Mouse (Mus musculus): Measurements from ENCODE around the gene Ceacam20. TPM values are rescaled to one million over a fixed set of nuclear protein-coding genes. Genes with fewer than 3 reads are reported as not detected.

Ceacam20 gene
- polyA plus RNA-seq, 2 experiments, result not detected

- no peaks in the 10 kb centered on the region for H3K4me1 ChIP-seq (ENCODE audit: control insufficient read depth, insufficient read depth, low read length)
- ATAC-seq (ENCODE audit: low FRiP score, low read depth) (peak; percentile 68), DNase-seq (ENCODE audit: low spot score) (peak; percentile 80)
- 0 out of 2 replicates have a peak, but pooled peaks cover 4% of the 10 kb centered on the region for H3K27me3 ChIP-seq (ENCODE audit: control insufficient read depth, insufficient read depth, low read length)
- H3K4me3 ChIP-seq (replicated peaks; ENCODE audit: low read length), result no peak overlapping the region
- H3K4me2 ChIP-seq (replicated peaks; ENCODE audit: low read depth, low read length, severe bottlenecking), result peak overlapping the region; percentile 29
- TF ChIP-seq POLR2A (IDR thresholded peaks at IDR 0.05; ENCODE audit: borderline replicate concordance, extremely low read depth, insufficient read depth, insufficient read length), result no peak
- 0 out of 2 replicates have a peak overlapping the region, but pooled peaks have one; percentile 46 for H3K27ac ChIP-seq (replicated peaks; ENCODE audit: low read depth, low read length)
- H3K9me3 ChIP-seq (ENCODE audit: control insufficient read depth, low read length), result no peaks in the 10 kb centered on the region
- 19% methylated on average over 21 of the region's 21 CpGs for WGBS
- H3K36me3 ChIP-seq (ENCODE audit: control insufficient read depth, insufficient read depth, low read length), result no peaks in the 10 kb centered on the region
- no peak overlapping the region for H3K9ac ChIP-seq (ENCODE audit: low read depth, low read length, severe bottlenecking)
Observed at GRCm38 (mm10) chr7:19932877-19933809, 32.1 kb upstream of the Ceacam20 start.

- Histone ChIP-seq H3K4me1 (ENCODE audit: control insufficient read depth, insufficient read depth, low read length) (0 out of 2 replicates have a peak, but pooled peaks cover 2% of the 10 kb centered on the region), H3K36me3 (ENCODE audit: control insufficient read depth, insufficient read depth, low read length) (no peaks in the 10 kb centered on the region), H3K27me3 (ENCODE audit: control insufficient read depth, insufficient read depth, low read length) (0 out of 2 replicates have a peak, but pooled peaks cover 4% of the 10 kb centered on the region), H3K4me3 (replicated peaks; ENCODE audit: low read length) (no peak overlapping the region), H3K4me2 (replicated peaks; ENCODE audit: low read depth, low read length, severe bottlenecking) (no peak overlapping the region), H3K9ac (ENCODE audit: low read depth, low read length, severe bottlenecking) (no peak overlapping the region), H3K9me3 (ENCODE audit: control insufficient read depth, low read length) (no peaks in the 10 kb centered on the region), H3K27ac (replicated peaks; ENCODE audit: low read depth, low read length) (no peak overlapping the region)
- no peak for TF ChIP-seq POLR2A (IDR thresholded peaks at IDR 0.05; ENCODE audit: borderline replicate concordance, extremely low read depth, insufficient read depth, insufficient read length)
- no peak for ATAC-seq (ENCODE audit: low FRiP score, low read depth)
- DNase-seq (ENCODE audit: low spot score), result no peak
- WGBS, result 70% methylated on average over 20 of the region's 20 CpGs
Observed at GRCm38 (mm10) chr7:19935171-19935751, 30.0 kb upstream of the Ceacam20 start.

- DNase-seq (ENCODE audit: low spot score), result no peak
- Histone ChIP-seq H3K36me3 (ENCODE audit: control insufficient read depth, insufficient read depth, low read length) (no peaks in the 10 kb centered on the region), H3K27me3 (ENCODE audit: control insufficient read depth, insufficient read depth, low read length) (0 out of 2 replicates have a peak, but pooled peaks cover 4% of the 10 kb centered on the region), H3K27ac (replicated peaks; ENCODE audit: low read depth, low read length) (no peak overlapping the region), H3K9ac (ENCODE audit: low read depth, low read length, severe bottlenecking) (no peak overlapping the region), H3K4me1 (ENCODE audit: control insufficient read depth, insufficient read depth, low read length) (0 out of 2 replicates have a peak, but pooled peaks cover 2% of the 10 kb centered on the region), H3K9me3 (ENCODE audit: control insufficient read depth, low read length) (no peaks in the 10 kb centered on the region), H3K4me3 (replicated peaks; ENCODE audit: low read length) (no peak overlapping the region), H3K4me2 (replicated peaks; ENCODE audit: low read depth, low read length, severe bottlenecking) (no peak overlapping the region)
- WGBS, result 62% methylated on average over 6 of the region's 6 CpGs
- ATAC-seq (ENCODE audit: low FRiP score, low read depth), result no peak
- TF ChIP-seq POLR2A (IDR thresholded peaks at IDR 0.05; ENCODE audit: borderline replicate concordance, extremely low read depth, insufficient read depth, insufficient read length), result no peak
Observed at GRCm38 (mm10) chr7:19935961-19936360, 29.3 kb upstream of the Ceacam20 start.

GRCm38 (mm10) chr7:19937229-19937821 lies 27.9 kb upstream of the Ceacam20 start:
- no peaks in the 10 kb centered on the region for H3K9me3 ChIP-seq (ENCODE audit: control insufficient read depth, low read length)
- ATAC-seq (ENCODE audit: low FRiP score, low read depth) (no peak), DNase-seq (ENCODE audit: low spot score) (no peak)
- no peak overlapping the region for H3K27ac ChIP-seq (replicated peaks; ENCODE audit: low read depth, low read length)
- no peaks in the 10 kb centered on the region for H3K36me3 ChIP-seq (ENCODE audit: control insufficient read depth, insufficient read depth, low read length)
- H3K9ac ChIP-seq (ENCODE audit: low read depth, low read length, severe bottlenecking), result no peak overlapping the region
- H3K27me3 ChIP-seq (ENCODE audit: control insufficient read depth, insufficient read depth, low read length), result 0 out of 2 replicates have a peak, but pooled peaks cover 3% of the 10 kb centered on the region
- H3K4me3 ChIP-seq (replicated peaks; ENCODE audit: low read length), result no peak overlapping the region
- no peak overlapping the region for H3K4me2 ChIP-seq (replicated peaks; ENCODE audit: low read depth, low read length, severe bottlenecking)
- WGBS, result 78% methylated on average over 11 of the region's 11 CpGs
- no peak for TF ChIP-seq POLR2A (IDR thresholded peaks at IDR 0.05; ENCODE audit: borderline replicate concordance, extremely low read depth, insufficient read depth, insufficient read length)
- 0 out of 2 replicates have a peak, but pooled peaks cover 2% of the 10 kb centered on the region for H3K4me1 ChIP-seq (ENCODE audit: control insufficient read depth, insufficient read depth, low read length)
